Mouse (Mus musculus): ENCODE results near the gene Srbd1.
A peak's percentile ranks its signal among the peaks of the same experiment; 100 is the strongest.

The Srbd1 gene

DNA sequence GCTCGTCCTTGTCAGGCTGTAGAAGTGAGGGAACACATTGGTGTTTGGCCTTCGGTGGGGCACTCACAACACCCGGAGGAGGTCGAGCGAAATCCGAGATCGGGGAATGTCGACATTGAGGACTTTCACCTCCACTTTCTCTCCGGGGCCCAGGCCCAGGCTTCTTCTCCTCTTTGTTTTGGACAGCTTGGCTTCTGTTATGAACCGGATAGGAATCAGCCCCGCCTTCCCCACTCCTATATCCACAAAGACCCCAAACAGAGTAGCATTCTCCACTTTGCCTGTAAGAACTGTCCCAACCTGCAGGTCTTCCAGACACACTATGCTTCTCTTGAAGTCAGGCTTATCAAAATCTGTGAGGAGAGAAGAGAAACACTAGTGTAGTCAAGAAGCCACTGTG lies 159.8 kb downstream of the Srbd1 start:
- DNase-seq (ENCODE audit: low spot score in 2 of 2) = no peak

DNA sequence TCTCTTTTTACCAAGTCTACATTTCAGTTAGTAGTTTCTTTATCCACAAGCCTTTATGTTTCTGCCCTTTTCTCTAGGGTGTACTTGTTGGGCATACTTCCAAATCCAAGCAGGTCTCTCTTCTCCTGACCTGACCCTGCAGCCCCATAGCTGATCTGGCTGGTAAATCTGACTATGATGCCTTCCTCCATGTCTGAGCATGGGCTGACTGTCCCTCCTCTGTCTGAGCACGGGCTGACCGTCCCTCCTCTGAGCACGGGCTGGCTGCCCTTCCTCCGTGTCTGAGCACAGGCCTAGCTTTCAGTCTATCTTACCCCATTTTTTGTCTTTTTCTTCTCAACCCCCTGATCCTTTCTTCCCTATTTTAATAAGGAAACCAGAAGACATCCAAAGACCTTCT lies 162.7 kb downstream of the Srbd1 start:
- DNase-seq (ENCODE audit: low spot score in 2 of 2) = no peak

DNA sequence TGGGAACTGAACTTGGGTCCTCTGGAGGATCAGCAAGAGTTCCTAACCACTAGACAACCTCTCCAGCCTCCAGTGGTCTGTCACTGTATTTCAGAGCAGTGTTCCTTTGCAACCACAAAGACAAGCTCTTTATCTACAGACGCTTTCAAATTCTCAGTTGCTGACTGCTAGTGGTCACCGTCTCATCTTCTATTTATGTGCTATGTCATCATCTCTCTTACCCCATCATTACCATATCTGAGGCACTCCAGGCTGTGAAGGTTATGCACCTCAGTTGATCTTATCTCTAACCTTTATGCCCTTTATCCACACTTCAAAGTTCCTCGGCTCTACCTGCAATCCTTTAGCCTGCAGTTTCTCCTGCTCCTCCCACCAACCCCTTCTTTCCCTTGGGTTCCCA lies 163.1 kb downstream of the Srbd1 start:
- DNase-seq (ENCODE audit: low spot score in 2 of 2) = no peak

DNA sequence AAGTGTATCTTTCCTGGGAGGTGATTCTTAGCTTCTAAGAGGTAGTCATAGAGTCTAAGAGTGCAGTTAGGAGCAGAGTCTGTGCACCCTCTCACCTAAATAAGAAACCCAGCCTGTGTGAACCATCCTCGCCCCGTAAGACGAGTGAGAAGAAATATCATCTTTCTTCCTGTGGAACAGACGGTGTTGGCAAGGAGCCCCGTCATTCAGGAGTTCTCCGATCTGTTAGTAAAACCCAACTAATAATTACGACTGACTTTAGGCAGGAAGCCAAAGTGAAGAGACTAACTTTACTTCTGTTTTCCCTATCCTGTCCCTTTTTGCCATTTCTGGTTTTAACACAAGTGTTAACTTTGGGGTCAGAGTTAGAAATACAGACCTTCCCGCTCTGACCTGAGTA lies 166.1 kb downstream of the Srbd1 start:
- no peak for DNase-seq (ENCODE audit: low spot score in 2 of 2)

DNA sequence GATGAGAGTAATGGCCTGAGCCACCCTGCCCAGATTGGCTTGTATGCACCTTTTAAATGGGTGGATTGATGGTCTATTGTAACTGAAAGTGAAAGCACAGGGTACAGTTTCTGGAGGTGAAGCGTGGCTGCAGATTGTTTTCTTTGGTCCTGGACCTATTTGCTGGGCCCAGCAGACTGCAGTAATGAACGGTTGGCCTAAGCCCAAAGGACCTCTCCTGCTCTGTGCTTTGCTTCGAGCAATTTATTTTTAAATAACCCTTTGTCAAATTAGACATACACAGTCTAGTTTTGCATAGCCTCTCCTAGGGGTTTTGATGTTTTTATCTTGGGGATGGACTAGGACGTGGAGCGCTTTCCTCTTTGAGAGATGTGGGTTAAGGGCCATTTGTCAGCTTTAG lies 169.9 kb downstream of the Srbd1 start:
- no peak for DNase-seq (ENCODE audit: low spot score in 2 of 2)

DNA sequence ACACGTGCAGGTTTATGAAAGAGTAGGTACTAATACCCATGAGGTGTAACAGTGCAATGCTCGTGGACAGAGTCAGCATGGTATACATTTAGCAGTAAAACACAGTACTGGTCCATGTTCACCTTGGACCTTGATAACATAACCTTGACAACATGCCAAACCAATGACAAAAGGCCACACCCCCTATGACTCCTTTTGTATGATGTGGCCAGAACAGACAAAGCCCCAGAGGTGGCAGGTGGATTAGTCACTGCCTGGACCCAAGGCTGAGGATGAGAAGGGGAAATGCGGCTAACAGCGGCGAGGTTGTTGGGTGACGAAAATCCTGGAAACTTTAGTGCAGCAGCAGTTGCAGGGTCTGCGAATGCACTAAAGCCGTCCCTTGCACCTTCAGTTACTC lies 170.4 kb downstream of the Srbd1 start:
- no peak for DNase-seq (ENCODE audit: low spot score in 2 of 2)

DNA sequence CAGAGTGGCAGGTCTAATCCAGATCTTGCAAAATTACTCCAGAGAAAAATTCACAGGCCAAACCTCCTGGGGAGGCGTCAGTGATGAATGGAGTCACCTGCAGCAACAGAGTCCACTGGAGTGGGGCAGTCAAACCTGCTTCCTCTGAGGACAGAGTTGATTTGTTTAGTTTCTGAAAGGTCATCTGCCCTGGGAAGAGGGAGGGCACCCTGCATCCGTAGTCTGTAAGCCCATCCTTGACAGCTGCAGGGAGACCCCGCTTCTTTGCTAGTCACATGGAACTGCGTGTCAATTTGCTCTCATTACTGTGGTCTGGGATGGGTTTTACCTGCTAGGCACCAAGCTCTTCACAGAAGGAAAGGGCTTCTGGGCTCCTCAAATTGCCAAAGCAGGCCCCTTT lies 173.9 kb downstream of the Srbd1 start:
- DNase-seq (ENCODE audit: low spot score in 2 of 2) = peak in 1 of 2 experiments; percentile 33

DNA sequence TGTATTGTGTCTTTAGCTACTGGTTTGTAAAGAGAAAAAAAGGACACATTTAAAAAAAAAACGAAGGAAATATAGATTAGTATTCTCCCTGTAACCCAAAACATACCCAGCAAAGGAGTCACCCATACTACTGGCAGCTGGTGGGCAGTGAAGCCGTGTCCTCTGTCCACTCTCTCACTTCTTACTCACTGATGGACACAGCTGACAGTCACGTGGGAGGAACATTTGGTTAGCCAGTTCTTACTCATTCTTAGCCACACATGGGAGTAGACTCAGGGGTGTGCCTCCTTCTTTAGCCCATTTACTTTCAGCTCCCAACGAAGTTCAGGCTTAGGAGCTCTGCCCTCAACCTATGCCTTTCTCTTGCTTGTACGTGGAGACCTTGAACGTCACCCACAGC lies 183.3 kb downstream of the Srbd1 start:
- DNase-seq (ENCODE audit: low spot score in 2 of 2) = peak in 1 of 2 experiments; percentile 5

DNA sequence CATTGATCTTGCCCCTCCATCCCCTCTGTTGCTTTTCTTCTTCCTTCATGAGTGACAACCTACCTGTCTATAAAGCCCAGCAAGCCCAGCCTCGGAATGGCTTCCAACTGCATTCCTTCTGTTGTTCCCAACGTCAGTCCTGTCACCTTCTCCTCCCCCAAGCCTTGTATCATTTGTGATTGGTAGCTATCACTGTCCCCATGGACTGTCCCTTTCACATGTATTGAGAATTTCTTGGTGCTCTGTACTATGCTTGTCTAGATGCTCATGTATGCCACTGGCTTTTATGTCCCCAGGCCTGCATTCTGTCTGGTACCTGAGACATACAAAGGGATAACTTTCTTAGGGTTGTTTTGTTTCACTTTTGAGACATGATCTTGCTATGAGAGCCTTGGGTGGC lies 193.2 kb downstream of the Srbd1 start:
- no peak for DNase-seq (ENCODE audit: low spot score in 2 of 2)

DNA sequence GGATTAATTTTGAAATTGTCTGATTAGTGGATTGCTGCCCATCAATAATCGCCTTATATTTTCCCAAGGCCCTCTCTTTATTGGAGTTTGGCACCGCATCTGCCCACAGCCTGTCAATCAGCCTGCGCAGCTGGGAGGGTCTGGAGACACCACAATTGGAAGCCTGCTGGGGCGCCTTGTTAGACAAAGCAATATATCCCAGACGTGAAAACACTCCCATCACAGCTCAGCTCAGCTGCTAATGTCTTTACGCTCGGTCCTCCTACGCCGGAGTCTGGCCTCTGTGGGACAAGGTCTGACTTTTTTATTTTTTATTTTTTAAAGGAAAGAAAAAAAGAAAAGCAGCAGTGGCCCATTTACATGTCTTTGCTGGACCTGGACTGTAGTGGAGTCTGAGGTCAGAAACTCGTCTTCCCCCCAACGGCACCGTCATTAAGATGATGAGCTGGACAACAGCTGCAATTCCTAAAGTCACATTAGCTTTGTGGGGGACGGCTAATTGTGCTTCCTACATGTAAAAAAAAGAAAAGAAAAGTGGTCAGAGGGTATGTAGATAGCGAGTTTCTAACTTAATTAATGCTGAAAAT lies 195.0 kb downstream of the Srbd1 start:
- DNase-seq (ENCODE audit: low spot score in 2 of 2) = no peak

DNA sequence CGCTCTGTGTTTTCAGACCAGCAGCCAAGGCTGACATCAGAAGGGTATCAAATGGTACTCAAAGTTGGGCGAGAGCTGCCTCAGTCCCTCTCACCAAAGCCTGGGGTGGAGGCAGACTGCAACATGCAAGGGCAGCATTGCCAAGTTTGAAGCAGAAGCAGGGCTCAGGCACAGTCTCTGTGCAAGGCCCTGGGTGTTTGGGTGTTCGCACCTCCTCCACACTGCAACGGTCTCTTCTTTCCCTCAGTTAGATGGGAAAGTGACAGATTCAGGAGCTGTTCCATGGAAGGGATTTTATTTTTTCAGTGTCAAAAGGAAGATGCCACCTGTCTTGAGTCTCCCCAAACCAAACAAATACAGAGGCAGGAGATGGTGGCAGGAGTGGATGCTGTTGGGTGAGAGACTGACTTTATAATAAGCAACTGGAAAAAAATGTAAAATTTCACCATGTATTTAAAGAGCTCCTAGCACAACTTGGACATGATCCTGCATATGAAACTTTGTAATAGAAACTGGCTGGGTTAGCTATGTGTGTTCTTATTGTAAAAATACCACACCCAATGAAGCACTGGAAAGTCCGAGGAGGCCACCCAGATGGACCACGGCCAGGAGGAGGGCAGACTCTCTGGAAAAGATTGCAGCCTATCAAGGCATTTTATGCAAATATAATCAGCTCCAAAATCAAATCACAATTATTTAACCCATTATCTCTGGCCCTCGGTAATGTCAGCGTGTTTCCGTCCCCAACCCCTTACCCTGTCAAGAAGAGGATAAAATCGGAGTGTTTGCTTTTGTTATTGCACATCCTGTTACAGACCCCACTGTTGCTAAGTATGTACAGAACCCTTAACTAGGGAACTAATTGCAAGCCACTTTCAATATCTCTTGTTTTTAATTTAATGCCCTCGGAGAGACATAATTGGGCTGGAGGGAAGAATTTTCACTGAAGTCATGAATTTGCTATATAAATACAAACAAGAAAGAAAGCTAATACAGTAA lies 195.8 kb downstream of the Srbd1 start:
- DNase-seq (ENCODE audit: low spot score in 2 of 2) = peak; percentile 47 to 56

DNA sequence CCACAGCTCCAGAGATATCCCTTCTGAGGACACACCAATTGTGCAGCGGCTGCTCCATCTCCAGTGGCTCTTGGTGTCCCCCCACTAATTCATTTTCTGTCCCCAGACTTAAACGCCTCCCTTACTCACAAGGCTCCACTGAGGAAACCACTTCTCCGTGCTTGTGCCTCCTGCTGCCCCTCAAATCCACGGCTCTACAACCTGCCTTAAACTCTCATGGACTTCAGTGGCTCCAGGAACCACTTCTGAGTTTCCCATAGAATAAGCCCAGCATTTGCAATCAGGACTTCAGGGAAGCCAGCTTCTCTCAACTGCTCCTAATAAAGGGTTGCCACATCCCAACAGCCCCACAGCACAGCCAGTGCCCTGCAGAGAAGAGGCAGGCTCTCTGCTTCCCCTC lies 200.2 kb downstream of the Srbd1 start:
- no peak for DNase-seq (ENCODE audit: low spot score in 2 of 2)

DNA sequence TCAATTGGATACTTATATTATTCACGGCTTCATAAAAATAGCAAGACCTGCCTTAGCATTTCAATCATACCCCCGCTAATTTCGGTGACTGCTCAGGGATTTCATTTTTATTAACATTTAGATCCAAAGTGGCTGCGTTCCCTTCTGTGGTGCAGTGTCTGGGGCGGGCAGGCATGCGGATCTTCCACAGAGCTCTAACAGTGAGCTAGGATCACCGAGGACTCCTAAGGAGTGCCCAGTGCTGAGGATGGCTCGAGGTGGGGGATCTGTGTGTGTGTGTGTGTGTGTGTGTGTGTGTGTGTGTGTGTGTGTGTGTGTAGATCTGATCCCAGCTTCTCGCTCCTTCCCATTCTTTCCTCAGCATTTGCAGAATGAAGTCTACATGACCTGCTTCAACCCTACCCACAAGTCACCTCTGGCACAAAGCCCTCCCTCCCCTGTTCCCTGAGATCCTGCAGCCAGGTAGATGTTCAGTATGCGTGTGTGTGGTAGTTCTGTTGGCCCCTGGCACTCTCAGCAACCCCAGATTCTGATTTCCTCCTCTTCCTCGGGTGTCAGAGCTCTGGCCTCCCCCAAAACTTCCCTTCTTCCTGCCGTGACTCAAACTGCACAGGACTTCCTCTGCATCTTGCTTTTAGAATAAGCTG lies 200.9 kb downstream of the Srbd1 start:
- no peak for DNase-seq (ENCODE audit: low spot score in 2 of 2)

DNA sequence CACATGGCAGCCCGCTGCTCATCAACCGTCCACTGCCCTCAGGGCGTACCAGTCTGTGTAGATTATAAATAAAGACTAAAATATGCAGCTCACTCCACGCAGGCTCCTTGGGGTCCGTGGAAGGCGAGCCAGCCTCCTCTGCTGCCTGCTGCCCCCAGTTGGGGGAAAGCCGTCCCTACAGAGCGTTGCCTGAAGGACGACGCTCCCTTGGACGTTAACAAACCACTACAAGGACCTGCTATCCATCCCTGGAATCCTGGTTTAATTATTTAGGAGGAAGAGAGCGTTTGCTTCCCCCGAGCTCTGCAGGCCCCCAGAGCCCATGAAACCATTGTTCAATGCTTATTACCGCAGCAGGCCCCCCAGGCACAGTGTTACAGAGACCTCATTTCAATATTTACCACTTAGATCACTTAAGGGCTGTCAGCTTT lies 201.4 kb downstream of the Srbd1 start:
- DNase-seq (ENCODE audit: low spot score in 2 of 2) = no peak

DNA sequence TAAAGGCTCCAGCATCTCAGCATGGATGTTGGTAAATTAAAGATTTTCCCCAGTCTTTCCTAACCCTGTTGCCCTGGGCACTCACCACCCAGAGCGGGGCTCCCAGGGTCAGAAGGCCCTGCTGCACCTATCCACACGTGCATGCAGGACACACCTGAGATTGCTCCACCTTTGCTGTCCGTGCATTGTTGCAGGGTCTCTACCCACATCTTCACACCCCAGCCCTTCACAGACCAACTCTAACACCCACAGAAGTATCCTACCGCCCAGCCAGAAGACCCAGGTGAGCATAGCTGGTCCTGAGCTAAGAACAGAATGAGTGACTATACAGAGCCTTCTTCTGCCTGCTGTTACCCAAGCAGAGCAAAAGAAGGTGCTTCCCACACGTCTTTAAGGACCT lies 201.9 kb downstream of the Srbd1 start:
- no peak for DNase-seq (ENCODE audit: low spot score in 2 of 2)

DNA sequence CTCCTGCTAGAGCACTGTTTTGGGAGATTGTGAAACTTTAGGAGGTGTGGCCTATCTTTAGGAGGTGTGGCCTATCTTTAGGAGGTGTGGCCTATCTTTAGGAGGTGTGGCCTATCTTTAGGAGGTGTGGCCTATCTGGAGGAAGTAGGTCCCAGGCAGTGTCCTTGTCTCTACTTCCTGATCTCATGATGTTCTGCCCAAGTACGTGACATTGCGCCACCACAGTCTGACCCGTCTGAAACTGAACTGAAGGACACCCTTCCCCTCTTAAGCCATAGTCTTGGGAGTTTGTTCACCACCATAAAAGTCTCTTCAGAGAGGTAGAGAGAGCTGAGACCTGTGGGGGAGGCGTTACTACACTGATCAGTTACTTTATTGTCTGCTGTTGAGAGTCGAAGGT lies 202.9 kb downstream of the Srbd1 start:
- DNase-seq (ENCODE audit: low spot score in 2 of 2) = no peak

DNA sequence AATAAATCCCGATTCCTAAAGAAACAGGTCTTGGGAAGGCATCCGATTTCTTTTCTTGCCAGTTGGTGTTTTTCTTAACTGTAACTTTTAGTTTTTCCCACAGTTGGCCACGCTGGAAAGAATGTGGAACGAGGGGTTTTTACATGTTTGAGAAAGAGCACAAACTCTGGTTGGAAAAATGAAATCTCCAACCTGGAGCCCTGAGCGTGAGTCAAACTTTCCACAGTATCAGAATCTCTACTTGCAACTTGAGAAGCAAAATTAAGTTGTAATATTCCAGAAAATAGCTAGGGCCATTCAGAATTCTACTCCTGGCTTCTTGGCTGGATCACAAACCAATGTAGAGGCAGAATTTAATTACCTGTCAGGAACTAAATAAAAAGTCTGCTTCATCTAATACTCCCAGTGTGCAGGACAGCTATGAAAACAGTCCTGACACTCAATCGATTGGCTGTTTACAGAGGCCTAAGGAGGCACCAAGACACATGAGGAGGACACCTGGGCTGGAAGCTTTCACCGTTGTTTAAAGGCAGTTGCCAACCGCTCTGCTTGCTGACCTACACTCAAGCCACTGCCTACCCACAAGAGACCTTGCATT lies 203.7 kb downstream of the Srbd1 start:
- DNase-seq (ENCODE audit: low spot score in 2 of 2) = no peak

DNA sequence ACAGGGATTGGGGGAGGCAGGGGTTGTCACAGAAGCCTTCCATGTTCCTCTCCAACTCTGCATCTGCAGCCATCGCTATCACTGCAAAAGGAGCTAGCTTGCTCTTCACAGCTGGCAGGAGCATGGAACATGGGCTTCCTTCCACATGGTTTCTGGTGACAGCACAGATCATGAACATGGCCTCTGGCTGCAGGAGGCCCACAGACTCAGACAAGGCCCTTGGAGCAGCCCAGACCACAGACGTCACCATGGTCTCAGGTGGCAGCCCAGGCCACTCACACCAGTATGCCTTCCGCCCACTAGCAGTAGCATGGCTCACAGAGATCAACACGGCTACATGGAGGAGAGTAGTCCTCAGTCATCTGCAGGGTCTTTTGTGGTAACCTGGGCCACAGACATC lies 207.8 kb downstream of the Srbd1 start:
- no peak for DNase-seq (ENCODE audit: low spot score in 2 of 2)

DNA sequence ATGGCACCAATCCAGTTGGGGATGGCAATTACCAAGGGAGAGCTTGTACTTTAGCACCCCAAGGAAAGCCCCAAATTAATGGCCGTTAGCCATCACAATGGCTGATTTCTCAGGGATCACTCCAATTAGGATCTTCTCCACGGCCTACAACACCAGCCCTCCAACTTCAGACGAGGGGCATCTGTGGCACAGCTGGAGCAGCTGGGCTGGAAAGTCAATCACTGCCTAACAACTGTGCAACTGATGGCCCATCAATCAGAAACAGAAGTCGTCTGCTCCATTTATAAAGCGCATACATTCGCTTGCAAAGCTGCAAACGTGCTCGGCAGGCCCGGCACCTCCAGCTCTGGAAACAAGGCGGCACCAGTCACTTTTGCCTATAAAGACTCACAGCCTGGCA lies 209.7 kb downstream of the Srbd1 start:
- no peak for DNase-seq (ENCODE audit: low spot score in 2 of 2)

Data from urinary bladder, postnatal 4 days (tissue).